Mouse (Mus musculus): Measurements from ENCODE around the gene Spen.

DNA sequence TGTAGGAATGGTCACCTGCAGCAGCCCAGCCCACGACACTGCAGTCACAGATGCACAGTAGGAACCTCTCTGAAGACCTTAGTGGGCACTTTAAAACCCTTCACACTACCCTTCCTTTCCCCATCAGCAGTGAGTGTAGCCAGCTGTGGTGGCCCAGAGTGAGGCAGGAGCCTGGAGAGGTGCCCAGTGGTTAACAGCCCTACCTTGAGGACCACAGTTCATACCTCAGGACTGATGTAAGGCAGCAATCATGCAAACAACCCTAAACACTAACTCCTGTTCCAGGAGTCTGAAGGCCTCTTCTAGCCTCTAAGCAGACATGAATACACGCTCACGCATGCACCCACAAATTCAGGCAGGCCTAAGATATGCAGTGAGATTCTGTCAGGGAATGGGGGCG lies 33.9 kb downstream of the Spen start:
- no peak for TF ChIP-seq POLR2A (IDR thresholded peaks at IDR 0.05; ENCODE audit: extremely low read depth, insufficient read depth, low read length)
- no peak for TF ChIP-seq CTCF (IDR thresholded peaks at IDR 0.05; ENCODE audit: extremely low read depth, insufficient read depth, low read length)
